Mouse (Mus musculus): ENCODE measurements at regions not wholly inside any gene's neighbourhood (a gene's known extent, or its start where the extent isn't known, plus 50 kb on each side); places are given as distances from the start of the nearest gene placed in this dataset.

DNA sequence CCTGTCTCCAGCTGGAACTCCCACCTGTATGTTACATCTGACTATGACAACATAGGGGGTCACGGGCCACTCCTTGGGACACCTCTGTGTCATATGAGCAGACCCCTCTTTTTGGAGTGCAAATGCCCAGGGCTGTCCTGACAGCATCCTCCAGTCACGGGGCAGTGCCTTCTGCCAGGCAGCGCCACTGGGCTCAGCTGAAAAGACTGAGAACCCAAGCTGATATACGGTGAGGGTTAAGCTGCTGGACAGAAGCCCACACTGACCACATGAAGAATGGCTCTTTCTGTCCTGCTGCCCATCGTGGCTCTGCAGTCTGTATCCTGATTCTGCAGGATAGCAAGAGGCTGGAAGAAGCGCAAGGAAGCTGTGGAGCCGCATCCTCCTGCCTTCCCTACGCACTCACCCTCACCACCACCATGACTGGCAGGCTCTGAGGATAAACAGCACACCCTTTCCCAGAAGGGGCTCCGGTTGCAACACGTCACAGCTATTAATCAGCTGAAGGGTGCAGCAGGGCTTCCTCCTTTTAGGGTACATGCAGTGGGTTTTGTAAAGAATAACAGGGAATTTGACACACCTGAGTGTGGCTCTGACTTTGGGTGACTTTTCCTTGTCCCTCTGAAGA lies 93.9 kb upstream of the Arntl start:
- no peak for DNase-seq (ENCODE audit: low spot score in 2 of 2)

DNA sequence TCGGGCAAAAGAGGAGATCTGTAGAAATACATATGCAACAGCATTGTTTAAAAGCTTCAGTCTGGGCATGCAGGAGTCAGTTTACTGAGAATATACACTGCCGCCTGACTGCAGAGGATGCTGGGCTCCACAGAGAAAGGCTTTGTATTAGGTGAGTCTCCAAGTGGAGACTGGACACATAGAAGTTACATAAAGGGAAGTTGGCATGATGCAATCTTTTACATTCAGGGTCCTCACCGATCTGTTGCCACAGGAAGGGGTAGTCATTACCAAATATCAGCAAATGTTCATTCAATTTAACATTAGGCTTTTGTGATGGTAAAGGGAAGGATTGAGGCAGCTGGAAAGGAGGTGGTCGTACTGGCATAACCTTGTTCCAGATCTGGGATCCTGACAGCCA lies 89.7 kb upstream of the Arntl start:
- DNase-seq (ENCODE audit: low spot score in 2 of 2) = no peak

GRCm38 (mm10) chr7:113121911-113122319 lies 85.3 kb upstream of the Arntl start:
- DNase-seq (ENCODE audit: low spot score in 2 of 2) = no peak

DNA sequence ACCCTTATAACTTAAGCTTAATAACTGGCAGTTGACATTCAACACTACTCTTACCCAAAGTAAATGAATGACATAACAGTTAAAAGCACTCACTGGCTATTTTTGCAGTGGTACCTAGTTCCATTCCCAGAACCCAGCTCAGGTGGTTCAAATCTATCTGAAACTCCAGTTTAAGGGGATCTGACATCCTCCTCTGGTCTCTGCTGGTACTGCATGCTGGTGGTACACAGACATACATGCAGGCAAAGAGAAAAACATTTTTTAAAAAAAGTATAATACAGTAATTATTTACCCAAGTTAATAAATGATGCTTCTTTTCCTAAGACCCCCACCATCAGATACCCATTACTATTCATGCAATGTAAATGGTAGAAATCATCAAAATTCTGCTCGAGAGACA lies 81.3 kb upstream of the Arntl start:
- DNase-seq (ENCODE audit: low spot score in 2 of 2) = no peak

DNA sequence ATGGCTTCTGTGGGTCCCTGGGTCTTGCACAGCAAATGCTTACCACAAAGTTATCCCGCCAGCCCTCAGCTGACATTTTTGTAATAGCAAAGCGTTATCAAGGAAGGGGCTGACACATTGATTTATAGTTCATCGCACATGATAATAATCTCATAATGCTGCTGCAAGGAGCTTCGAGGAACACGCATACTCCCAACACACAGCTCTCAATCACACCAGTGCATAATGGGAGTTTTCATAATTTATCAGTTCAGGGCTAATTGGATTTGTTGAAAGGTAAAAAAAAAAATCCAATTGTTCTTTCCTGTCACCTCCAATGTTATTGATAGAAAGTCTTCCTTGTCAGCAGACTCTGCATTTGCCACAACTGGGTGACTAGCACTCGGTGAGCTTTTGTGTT lies 76.7 kb upstream of the Arntl start:
- no peak for DNase-seq (ENCODE audit: low spot score in 2 of 2)

DNA sequence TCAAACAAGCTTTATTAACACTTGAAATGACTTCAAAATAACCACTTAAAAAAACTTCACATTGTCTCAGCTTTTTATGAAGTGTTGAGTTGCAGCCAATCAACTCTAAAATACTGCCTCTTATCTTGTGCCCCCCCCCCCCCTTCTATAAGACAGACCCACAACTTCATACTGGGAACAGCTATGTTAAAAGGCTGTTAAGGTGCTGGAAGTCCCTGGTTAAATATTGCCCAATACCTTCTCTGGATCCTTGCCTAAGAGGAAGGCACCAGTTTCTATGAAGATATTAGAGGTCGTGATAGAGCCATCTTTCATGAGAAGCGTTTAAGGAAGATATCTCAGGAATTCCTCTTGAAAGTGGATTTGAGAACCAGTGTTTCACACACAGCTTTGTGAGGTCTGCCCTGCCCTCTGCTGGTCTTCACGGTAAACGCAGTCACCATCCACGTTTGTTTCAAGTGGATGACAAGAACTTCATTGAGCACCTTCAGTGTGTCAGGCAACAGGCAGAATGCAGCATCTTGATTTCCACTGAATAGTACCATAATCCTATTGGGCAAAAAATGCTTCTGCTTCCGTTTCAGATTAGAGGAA lies 75.2 kb upstream of the Arntl start:
- peak; percentile 58 to 81 for DNase-seq (ENCODE audit: low spot score in 2 of 2)

- DNase-seq (ENCODE audit: low spot score in 2 of 2) = no peak
Observed at GRCm38 (mm10) chr7:113133891-113134290, 73.4 kb upstream of the Arntl start.

GRCm38 (mm10) chr7:113140011-113140438 lies 67.2 kb upstream of the Arntl start:
- no peak for DNase-seq (ENCODE audit: low spot score in 2 of 2)

- no peak for DNase-seq (ENCODE audit: low spot score in 2 of 2)
Observed at GRCm38 (mm10) chr7:113141846-113142683, 65.2 kb upstream of the Arntl start.

DNA sequence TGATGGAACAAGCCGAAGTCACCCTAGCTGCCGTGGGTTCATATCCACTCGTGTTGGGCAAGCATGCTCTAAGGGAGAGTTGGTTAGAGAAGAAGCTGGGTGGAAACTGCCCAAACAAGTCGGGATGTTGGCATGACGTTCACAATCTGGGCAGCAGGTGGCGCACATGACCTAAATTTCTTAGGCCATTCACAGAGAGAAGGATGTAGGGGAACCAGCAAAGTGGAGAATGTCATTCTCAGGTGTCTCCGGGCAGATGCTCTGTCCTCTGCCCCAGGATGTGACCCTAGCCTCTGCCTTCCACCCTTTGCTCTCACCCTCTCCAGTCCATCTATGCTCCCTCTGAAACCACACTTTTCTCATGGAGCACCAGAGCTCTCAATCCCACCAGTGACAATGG lies 63.7 kb upstream of the Arntl start:
- peak in 1 of 2 experiments; percentile 83 for DNase-seq (ENCODE audit: low spot score in 2 of 2)

- DNase-seq (ENCODE audit: low spot score in 2 of 2) = no peak
Observed at GRCm38 (mm10) chr7:113145046-113145445, 62.2 kb upstream of the Arntl start.

- DNase-seq (ENCODE audit: low spot score in 2 of 2) = no peak
Observed at GRCm38 (mm10) chr7:113146108-113146507, 61.2 kb upstream of the Arntl start.

GRCm38 (mm10) chr7:113146526-113146925 lies 60.7 kb upstream of the Arntl start:
- no peak for DNase-seq (ENCODE audit: low spot score in 2 of 2)

DNA sequence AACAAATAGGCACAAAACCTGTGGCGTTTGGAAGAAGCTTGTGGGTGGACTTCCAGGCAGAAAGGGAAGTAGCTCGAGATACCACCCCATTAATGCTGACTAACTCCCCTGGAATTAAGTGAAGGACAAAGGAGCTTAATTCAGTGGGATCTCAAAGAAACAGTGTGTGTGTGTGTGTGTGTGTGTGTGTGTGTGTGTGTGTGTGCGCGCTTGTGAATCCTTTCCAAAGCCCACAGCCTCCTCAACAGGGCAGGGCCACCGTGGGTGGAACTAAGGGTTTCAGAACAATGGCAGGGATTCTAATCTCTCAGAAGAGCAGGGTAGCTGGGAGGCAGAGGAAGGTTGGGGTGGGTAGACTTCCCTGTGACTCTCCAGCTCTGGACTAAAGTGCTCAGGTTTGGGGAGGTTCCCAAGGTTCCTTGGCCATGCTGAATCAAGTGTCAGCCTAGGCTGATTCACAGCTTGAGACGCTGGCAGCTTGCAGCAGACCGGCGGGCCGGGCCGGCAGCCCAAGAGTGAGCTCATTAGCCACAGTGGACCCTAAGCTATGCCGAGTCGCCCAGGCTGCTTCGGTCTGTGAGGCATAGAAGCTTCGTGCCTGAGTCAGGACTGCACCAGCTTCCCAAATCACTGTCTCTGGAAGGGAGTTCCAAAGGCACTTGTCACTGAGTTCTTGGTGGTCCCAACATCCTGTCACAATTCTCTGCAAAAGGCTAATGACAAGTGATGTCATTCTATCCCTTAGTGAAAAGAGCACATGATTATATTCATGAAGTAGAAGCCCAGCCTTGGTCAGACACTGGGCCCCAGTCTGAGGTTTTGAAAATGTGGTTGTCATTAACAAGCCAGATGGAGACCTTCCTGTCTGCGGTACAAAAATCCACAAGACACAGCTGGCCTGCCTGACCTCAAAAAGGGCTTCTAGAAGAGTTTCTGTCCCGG lies 59.6 kb upstream of the Arntl start:
- DNase-seq (ENCODE audit: low spot score in 2 of 2) = no peak

GRCm38 (mm10) chr7:113148700-113149099 lies 58.6 kb upstream of the Arntl start:
- no peak for DNase-seq (ENCODE audit: low spot score in 2 of 2)

DNA sequence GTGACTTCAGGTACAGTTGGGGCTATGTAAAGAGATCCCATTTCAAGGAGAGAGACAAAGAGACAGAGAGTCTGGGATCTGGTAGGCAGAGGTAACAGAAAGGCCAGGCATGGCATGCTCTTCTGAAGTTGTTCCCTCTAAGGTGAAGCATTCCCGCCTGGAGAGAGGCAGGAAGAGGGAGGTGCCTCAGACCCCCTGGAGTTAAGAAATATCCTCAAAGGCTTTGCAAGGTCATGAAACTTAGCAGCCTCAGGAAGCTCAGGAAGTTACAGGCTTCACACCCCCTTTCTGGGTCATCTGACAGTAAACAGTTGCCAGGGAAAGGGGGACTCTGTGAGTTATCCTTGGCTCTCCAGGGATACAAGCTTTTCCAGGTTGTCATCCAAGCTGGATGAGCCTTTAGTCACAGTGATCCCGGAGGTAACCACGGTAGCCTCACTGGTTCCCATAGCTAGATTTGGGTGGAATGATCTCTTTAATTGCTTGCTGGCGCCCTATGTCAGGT lies 57.2 kb upstream of the Arntl start:
- DNase-seq (ENCODE audit: low spot score in 2 of 2) = no peak

DNA sequence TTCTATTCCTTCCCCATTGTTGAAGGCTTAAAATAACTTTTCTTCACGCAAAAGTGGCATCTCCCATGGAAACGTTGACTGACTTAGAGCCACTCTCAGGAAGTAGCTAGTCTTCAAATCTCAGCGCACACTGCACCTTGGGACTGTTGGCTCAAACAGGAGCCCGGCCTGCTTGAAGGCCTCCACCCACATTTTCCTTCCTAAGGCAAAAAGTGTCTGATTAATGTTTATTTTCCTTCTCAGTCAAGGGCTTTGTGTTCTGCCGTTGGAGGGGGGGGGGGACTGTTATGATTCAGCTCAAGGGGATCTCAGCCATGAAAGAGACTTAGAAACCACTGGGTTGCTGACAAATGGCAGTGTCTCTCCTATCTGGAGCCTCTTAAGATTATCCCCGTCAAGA lies 56.5 kb upstream of the Arntl start:
- DNase-seq (ENCODE audit: low spot score in 2 of 2) = no peak

DNA sequence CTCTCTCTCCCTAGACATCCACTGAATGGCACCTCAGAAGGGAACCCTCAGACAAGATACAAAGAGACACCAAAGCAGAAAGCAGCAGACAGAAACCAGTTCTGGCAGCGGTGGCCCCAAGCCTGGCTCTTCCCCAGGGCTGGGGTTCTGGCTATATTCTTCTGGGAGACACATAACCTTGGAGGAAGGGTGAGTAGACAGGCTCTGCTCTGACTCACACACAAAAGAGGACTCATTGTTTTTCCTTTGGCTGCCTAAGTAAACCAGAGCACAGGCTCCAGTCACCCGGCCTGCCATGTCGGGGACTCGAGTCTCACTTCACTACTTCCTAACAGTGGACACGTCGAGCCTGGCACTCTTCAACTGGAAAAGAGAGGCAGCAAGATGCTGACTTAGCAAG lies 55.8 kb upstream of the Arntl start:
- DNase-seq (ENCODE audit: low spot score in 2 of 2) = no peak

- DNase-seq (ENCODE audit: low spot score in 2 of 2) = no peak
Observed at GRCm38 (mm10) chr7:113153386-113153785, 53.9 kb upstream of the Arntl start.

- no peak for DNase-seq (ENCODE audit: low spot score in 2 of 2)
Observed at GRCm38 (mm10) chr7:113154066-113154465, 53.2 kb upstream of the Arntl start.

- no peak for DNase-seq (ENCODE audit: low spot score in 2 of 2)
Observed at GRCm38 (mm10) chr7:113156366-113156765, 50.9 kb upstream of the Arntl start.
